Mouse (Mus musculus) erythroblast, embryonic 14.5 days (primary cell): ENCODE measurements around the gene 2810408A11Rik.

Experiments used
- GATA1 ChIP-seq: IDR thresholded peaks from 2 replicates; pipeline ENCODE4 v1.6.1; 2012; ENCODE audit warnings: low read length, inconsistent platforms, mixed read lengths
- TAL1 ChIP-seq: IDR thresholded peaks from 3 replicates; pipeline ENCODE4 v1.6.1; 2012; ENCODE audit warnings: low read length, inconsistent platforms, mixed read lengths

DNA sequence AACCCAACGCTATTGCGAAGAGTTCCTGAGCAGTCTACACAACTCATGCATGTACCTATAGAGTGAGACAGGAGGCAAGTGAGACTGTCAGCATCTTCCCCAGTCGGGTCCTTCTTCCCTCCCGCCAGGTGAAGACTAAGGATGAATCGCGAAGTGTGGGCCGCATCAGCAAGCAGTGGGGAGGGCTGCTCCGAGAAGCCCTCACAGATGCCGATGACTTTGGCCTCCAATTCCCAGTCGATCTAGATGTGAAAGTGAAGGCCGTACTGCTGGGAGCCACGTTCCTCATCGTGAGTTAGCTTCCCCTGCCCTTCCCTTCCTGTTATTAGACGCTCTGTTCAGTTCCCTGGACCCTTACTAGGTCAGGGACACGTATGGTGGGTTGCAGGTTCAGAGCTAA is 50.9 kb downstream of the 2810408A11Rik start:
- no peak for TF ChIP-seq TAL1
- TF ChIP-seq GATA1, result no peak
